Mouse (Mus musculus): Measurements from ENCODE around the gene Terb1.

GRCm38 (mm10) chr8:104479091-104479490 lies 30.6 kb downstream of the Terb1 start:
- TF ChIP-seq FLI1 (IDR thresholded peaks at IDR 0.05; ENCODE audit: low read length) (no peak), GATA1 (IDR thresholded peaks at IDR 0.05; ENCODE audit: borderline replicate concordance, low read length) (no peak)

All from megakaryocyte, embryonic 14.5 days (primary cell).